Mouse (Mus musculus): Measurements from ENCODE around the gene Tnn. TPM values are rescaled to one million over a fixed set of nuclear protein-coding genes. Genes with fewer than 3 reads are reported as not detected.

The Tnn gene
- polyA plus RNA-seq, 1 experiment from 2014 or later = not detected

GRCm38 (mm10) chr1:160149291-160149906, 4.0 kb downstream of the Tnn start:
- WGBS = 62% methylated on average over 11 of the region's 11 CpGs
- no peaks in the 10 kb centered on the region for H3K27me3 ChIP-seq (ENCODE audit: control insufficient read depth, insufficient read depth, low read length)
- H3K9ac ChIP-seq = no peak overlapping the region
- H3K4me1 ChIP-seq (replicated peaks; ENCODE audit: control insufficient read depth, insufficient read depth, low read length) = no peaks in the 10 kb centered on the region
- ATAC-seq (ENCODE audit: low FRiP score) = peak; percentile 78; the same call in 1 of the 2 replicates
- no peak overlapping the region for H3K4me2 ChIP-seq (replicated peaks)
- no peaks in the 10 kb centered on the region for H3K36me3 ChIP-seq (replicated peaks; ENCODE audit: control insufficient read depth, insufficient read depth)
- H3K4me3 ChIP-seq (replicated peaks; ENCODE audit: low read length) = no peak overlapping the region
- no peaks in the 10 kb centered on the region for H3K9me3 ChIP-seq (ENCODE audit: control insufficient read depth, low read length)
- H3K27ac ChIP-seq = peak overlapping the region; percentile 8; the same call in 1 of the 2 replicates
- DNase-seq (ENCODE audit: low spot score) = no peak

- DNase-seq (ENCODE audit: low spot score) = no peak
- WGBS = 88% methylated on average over 7 of the region's 7 CpGs
- no peak for ATAC-seq (ENCODE audit: low FRiP score)
These were observed 6.1 kb downstream of the Tnn start for GRCm38 (mm10) chr1:160147274-160147673.

DNA sequence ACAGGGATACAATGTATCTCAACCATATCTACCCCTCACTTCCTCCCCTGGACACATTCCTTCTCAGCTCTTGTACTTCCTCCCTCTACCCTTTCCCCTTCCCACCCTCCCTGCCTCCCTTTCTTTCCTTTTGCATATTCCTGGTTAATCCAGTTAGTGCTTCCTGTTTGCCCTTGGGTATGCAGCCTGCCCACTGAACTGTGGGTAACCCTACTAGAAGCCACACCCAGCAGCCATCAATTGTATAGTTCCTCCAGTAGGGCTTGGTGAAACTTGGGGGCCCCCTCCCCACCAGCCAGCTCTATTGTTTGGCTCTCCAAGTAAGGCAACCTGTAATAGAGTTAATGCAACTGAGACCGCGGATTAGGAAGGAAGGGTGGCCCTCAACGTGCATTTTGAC, 7.8 kb downstream of the Tnn start:
- DNase-seq (ENCODE audit: low spot score) (no peak), ATAC-seq (ENCODE audit: low FRiP score) (no peak)
- Histone ChIP-seq H3K4me2 (replicated peaks) (no peak overlapping the region), H3K9ac (no peak overlapping the region), H3K36me3 (replicated peaks; ENCODE audit: control insufficient read depth, insufficient read depth) (no peaks in the 10 kb centered on the region), H3K4me1 (replicated peaks; ENCODE audit: control insufficient read depth, insufficient read depth, low read length) (no peaks in the 10 kb centered on the region), H3K27me3 (ENCODE audit: control insufficient read depth, insufficient read depth, low read length) (no peaks in the 10 kb centered on the region), H3K9me3 (ENCODE audit: control insufficient read depth, low read length) (no peaks in the 10 kb centered on the region), H3K27ac (no peak overlapping the region), H3K4me3 (replicated peaks; ENCODE audit: low read length) (no peak overlapping the region)
- 84% methylated on average over 3 of the region's 3 CpGs for WGBS

More at GRCm38 (mm10) chr1:160147274-160147673, 6.1 kb downstream of the Tnn start:
- H3K4me2 ChIP-seq (replicated peaks) = no peak overlapping the region
- no peak overlapping the region for H3K9ac ChIP-seq
- H3K27ac ChIP-seq = no peak overlapping the region
- no peaks in the 10 kb centered on the region for H3K27me3 ChIP-seq (ENCODE audit: control insufficient read depth, insufficient read depth, low read length)
- no peaks in the 10 kb centered on the region for H3K36me3 ChIP-seq (replicated peaks; ENCODE audit: control insufficient read depth, insufficient read depth)
- no peaks in the 10 kb centered on the region for H3K4me1 ChIP-seq (replicated peaks; ENCODE audit: control insufficient read depth, insufficient read depth, low read length)
- H3K9me3 ChIP-seq (ENCODE audit: control insufficient read depth, low read length) = no peaks in the 10 kb centered on the region
- no peak overlapping the region for H3K4me3 ChIP-seq (replicated peaks; ENCODE audit: low read length)

DNA sequence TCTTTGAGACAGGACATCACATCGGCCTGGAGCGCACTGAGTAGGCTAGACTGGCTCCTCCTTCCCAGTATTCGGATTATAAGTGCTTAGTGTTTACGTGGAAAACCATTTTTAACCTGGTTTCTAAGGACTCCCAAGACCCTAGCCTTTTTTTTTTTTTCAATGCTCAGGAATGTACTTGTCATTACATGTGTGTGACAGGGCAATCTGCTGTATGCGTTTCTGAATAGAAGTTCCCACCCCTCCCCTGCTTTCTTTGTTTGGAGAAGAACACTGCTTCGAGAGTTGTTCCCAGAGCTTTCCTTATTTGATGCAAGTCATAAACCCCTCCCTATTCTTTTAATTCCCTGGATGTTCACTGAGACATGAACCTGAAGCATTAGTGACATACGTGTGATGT, 9.0 kb downstream of the Tnn start:
- Histone ChIP-seq H3K9ac (no peak overlapping the region), H3K9me3 (ENCODE audit: control insufficient read depth, low read length) (no peaks in the 10 kb centered on the region), H3K27ac (no peak overlapping the region), H3K4me3 (replicated peaks; ENCODE audit: low read length) (no peak overlapping the region), H3K4me2 (replicated peaks) (no peak overlapping the region), H3K4me1 (replicated peaks; ENCODE audit: control insufficient read depth, insufficient read depth, low read length) (no peaks in the 10 kb centered on the region), H3K27me3 (ENCODE audit: control insufficient read depth, insufficient read depth, low read length) (no peaks in the 10 kb centered on the region), H3K36me3 (replicated peaks; ENCODE audit: control insufficient read depth, insufficient read depth) (no peaks in the 10 kb centered on the region)
- WGBS = 70% methylated on average over 7 of the region's 7 CpGs
- DNase-seq (ENCODE audit: low spot score) (no peak), ATAC-seq (ENCODE audit: low FRiP score) (no peak)

DNA sequence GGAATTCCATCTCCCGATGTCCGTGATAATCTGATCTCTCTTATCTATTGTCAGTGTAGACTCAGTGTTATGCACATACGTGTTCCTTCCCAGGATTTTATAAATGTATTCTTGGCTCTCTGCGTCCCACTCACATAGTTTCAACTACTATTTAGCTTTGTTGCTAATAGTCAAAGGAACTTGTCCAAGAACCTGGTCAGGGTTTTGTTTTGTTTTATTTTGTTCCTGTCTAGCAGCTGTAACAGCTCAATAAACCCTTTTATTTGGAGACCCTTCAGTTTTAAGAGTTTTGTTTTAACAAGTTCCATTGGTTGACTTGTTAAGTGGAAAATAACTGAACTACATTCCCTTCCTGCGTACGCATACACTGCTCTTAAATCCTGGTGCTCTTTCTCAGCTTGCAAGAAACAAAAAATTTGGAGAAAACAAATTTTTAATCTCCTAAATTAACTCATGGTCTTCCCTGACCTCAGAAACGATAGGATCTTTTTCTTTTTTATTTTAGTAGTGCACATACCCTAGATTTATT, 17.0 kb downstream of the Tnn start:
- no peak for DNase-seq (ENCODE audit: low spot score)
- Histone ChIP-seq H3K4me1 (replicated peaks; ENCODE audit: control insufficient read depth, insufficient read depth, low read length) (no peaks in the 10 kb centered on the region), H3K9me3 (ENCODE audit: control insufficient read depth, low read length) (no peaks in the 10 kb centered on the region), H3K9ac (no peak overlapping the region), H3K27me3 (ENCODE audit: control insufficient read depth, insufficient read depth, low read length) (no peaks in the 10 kb centered on the region), H3K4me2 (replicated peaks) (no peak overlapping the region), H3K4me3 (replicated peaks; ENCODE audit: low read length) (no peak overlapping the region), H3K27ac (no peak overlapping the region), H3K36me3 (replicated peaks; ENCODE audit: control insufficient read depth, insufficient read depth) (no peaks in the 10 kb centered on the region)
- no peak for ATAC-seq (ENCODE audit: low FRiP score)
- WGBS = 88% methylated on average over 7 of the region's 7 CpGs

DNA sequence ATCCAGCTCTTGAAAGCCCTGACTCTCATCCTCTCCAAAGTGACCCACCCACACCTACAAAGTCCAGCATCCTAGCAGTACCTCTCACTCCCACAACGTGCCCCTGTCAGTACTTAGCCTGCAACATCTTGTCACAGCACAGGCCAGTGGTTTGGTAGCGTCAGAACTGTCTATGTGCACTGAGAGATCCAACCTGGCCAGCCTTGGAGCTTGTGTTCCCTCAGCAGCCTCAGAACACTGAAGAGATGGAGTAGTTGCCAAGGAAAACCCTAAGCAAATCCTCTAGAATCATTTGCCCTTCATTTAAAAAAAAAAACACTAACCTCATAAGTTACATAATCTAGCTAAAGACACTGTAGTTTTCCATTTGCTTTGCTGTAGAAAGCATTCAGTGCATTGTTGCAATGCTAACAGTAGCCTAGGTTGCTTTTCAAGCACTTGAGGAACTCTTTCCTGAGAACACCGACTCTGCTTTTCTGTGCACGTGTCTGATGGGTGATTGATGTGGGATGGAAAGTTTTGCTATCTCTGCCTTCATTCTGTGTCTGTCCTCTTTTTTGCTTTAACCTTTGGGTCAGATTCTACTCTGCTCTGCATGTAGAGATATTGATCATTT, 19.8 kb downstream of the Tnn start:
- ATAC-seq (ENCODE audit: low FRiP score) (no peak), DNase-seq (ENCODE audit: low spot score) (no peak)
- Histone ChIP-seq H3K27me3 (ENCODE audit: control insufficient read depth, insufficient read depth, low read length) (no peaks in the 10 kb centered on the region), H3K9me3 (ENCODE audit: control insufficient read depth, low read length) (no peaks in the 10 kb centered on the region), H3K4me3 (replicated peaks; ENCODE audit: low read length) (no peak overlapping the region), H3K4me1 (replicated peaks; ENCODE audit: control insufficient read depth, insufficient read depth, low read length) (no peaks in the 10 kb centered on the region), H3K9ac (no peak overlapping the region), H3K4me2 (replicated peaks) (no peak overlapping the region), H3K27ac (no peak overlapping the region), H3K36me3 (replicated peaks; ENCODE audit: control insufficient read depth, insufficient read depth) (no peaks in the 10 kb centered on the region)
- WGBS = 70% methylated on average over 4 of the region's 4 CpGs

- Histone ChIP-seq H3K27ac (no peak overlapping the region), H3K4me2 (replicated peaks) (no peak overlapping the region), H3K4me3 (replicated peaks; ENCODE audit: low read length) (no peak overlapping the region), H3K27me3 (ENCODE audit: control insufficient read depth, insufficient read depth, low read length) (no peaks in the 10 kb centered on the region), H3K36me3 (replicated peaks; ENCODE audit: control insufficient read depth, insufficient read depth) (no peaks in the 10 kb centered on the region), H3K9ac (no peak overlapping the region), H3K4me1 (replicated peaks; ENCODE audit: control insufficient read depth, insufficient read depth, low read length) (no peaks in the 10 kb centered on the region), H3K9me3 (ENCODE audit: control insufficient read depth, low read length) (no peaks in the 10 kb centered on the region)
- ATAC-seq (ENCODE audit: low FRiP score) (no peak), DNase-seq (ENCODE audit: low spot score) (no peak)
- WGBS = 84% methylated on average over 2 of the region's 2 CpGs
These were observed 29.4 kb downstream of the Tnn start for GRCm38 (mm10) chr1:160123957-160124356.

- Histone ChIP-seq H3K36me3 (replicated peaks; ENCODE audit: control insufficient read depth, insufficient read depth) (no peaks in the 10 kb centered on the region), H3K9me3 (ENCODE audit: control insufficient read depth, low read length) (no peaks in the 10 kb centered on the region), H3K27me3 (ENCODE audit: control insufficient read depth, insufficient read depth, low read length) (no peaks in the 10 kb centered on the region), H3K9ac (no peak overlapping the region), H3K4me1 (replicated peaks; ENCODE audit: control insufficient read depth, insufficient read depth, low read length) (no peaks in the 10 kb centered on the region), H3K4me2 (replicated peaks) (no peak overlapping the region), H3K4me3 (replicated peaks; ENCODE audit: low read length) (no peak overlapping the region), H3K27ac (no peak overlapping the region)
- WGBS = 84% methylated on average over 2 of the region's 2 CpGs
- DNase-seq (ENCODE audit: low spot score) (no peak), ATAC-seq (ENCODE audit: low FRiP score) (no peak)
These were observed 44.8 kb downstream of the Tnn start for GRCm38 (mm10) chr1:160108604-160109003.

GRCm38 (mm10) chr1:160105426-160105825, 48.0 kb downstream of the Tnn start:
- Histone ChIP-seq H3K9me3 (ENCODE audit: control insufficient read depth, low read length) (no peaks in the 10 kb centered on the region), H3K4me1 (replicated peaks; ENCODE audit: control insufficient read depth, insufficient read depth, low read length) (no peaks in the 10 kb centered on the region), H3K27ac (no peak overlapping the region), H3K36me3 (replicated peaks; ENCODE audit: control insufficient read depth, insufficient read depth) (no peaks in the 10 kb centered on the region), H3K4me3 (replicated peaks; ENCODE audit: low read length) (no peak overlapping the region), H3K4me2 (replicated peaks) (no peak overlapping the region), H3K9ac (no peak overlapping the region), H3K27me3 (ENCODE audit: control insufficient read depth, insufficient read depth, low read length) (no peaks in the 10 kb centered on the region)
- no peak for DNase-seq (ENCODE audit: low spot score)
- ATAC-seq (ENCODE audit: low FRiP score) = no peak
- WGBS = 91% methylated on average over 5 of the region's 5 CpGs

Measured in hindbrain, embryonic 14.5 days (tissue).